Mouse (Mus musculus) liver, adult 2 months (tissue): ENCODE results near the gene Wfikkn1. TPM values are rescaled to one million over a fixed set of nuclear protein-coding genes. Genes with fewer than 3 reads are reported as not detected.

Experiments
- DNase-seq: peaks from one replicate; pipeline ENCODE4 v3.0.0-alpha.2; 2011; ENCODE audit warnings: low read depth, low spot score; ENCODE audit errors: extremely low read depth
- H3K27ac ChIP-seq: fragments of 200-500 bp; replicated peaks from 2 replicates; pipeline ENCODE4 v1.5.1; 2012; ENCODE audit warnings: low read depth, mild to moderate bottlenecking, control low read depth, inconsistent platforms, low read length; ENCODE audit not compliant: insufficient read depth
- H3K27me3 ChIP-seq: fragments of 200-500 bp; 2 replicates; pipeline ENCODE4 v1.6.1; 2012; ENCODE audit warnings: mild to moderate bottlenecking, moderate library complexity, low read length, inconsistent platforms; ENCODE audit not compliant: control insufficient read depth, insufficient read depth
- H3K36me3 ChIP-seq: fragments of 200-500 bp; 2 replicates; pipeline ENCODE4 v1.6.1; 2012; ENCODE audit warnings: low read length, inconsistent platforms; ENCODE audit not compliant: control insufficient read depth, insufficient read depth
- H3K4me1 ChIP-seq: fragments of 200-500 bp; 2 replicates; pipeline ENCODE4 v1.6.1; 2011; ENCODE audit warnings: low read length; ENCODE audit not compliant: control insufficient read depth, insufficient read depth
- H3K4me3 ChIP-seq: fragments of 200-500 bp; 2 replicates; pipeline ENCODE4 v1.5.1; 2011; ENCODE audit warnings: low read depth, mild to moderate bottlenecking, control low read depth, low read length, moderate library complexity; ENCODE audit not compliant: insufficient read depth
- H3K79me2 ChIP-seq: fragments of 200-500 bp; 2 replicates; pipeline ENCODE4 v1.6.1; 2012; ENCODE audit warnings: inconsistent platforms, mild to moderate bottlenecking, low read length, moderate library complexity; ENCODE audit not compliant: control insufficient read depth, insufficient read depth
- H3K9ac ChIP-seq: fragments of 200-500 bp; 2 replicates; pipeline ENCODE4 v1.6.1; 2012; ENCODE audit warnings: low read depth, mild to moderate bottlenecking, control low read depth, inconsistent platforms, low read length
- CTCF ChIP-seq: fragments of 200-500 bp; IDR thresholded peaks from 2 replicates; pipeline ENCODE4 v1.5.1; 2011; ENCODE audit warnings: low read depth, low read length, control low read depth
- POLR2A ChIP-seq: fragments of 200-500 bp; IDR thresholded peaks from 2 replicates; pipeline ENCODE4 v1.6.1; 2011; ENCODE audit warnings: low read length, control low read depth; ENCODE audit not compliant: insufficient read depth; ENCODE audit errors: extremely low read depth
- WGBS: fragments of 180-500 bp; shearing (Covaris S2); methylation state at CpG from one replicate; pipeline ENCODE4 v1.1.7; 2018; 5-methylcytosine and 5-hydroxymethylcytosine counted together
- polyA plus RNA-seq: library from polyadenylated mRNA; depleted of rRNA; stranded (reverse); fragments of >200 nt; gene quantifications from 2 replicates; pipeline ENCODE4 v1.2.3, GENCODE M21; 2012; rRNA removed
- total RNA-seq: library from RNA; depleted of rRNA; stranded (reverse); fragments of >200 nt; gene quantifications from 2 replicates; pipeline ENCODE4 v1.2.3, GENCODE M21; 2014; rRNA removed

The Wfikkn1 gene
- 0.07 and 0.09 TPM in 2 replicates for total RNA-seq
- polyA plus RNA-seq = 0.24 and 0.92 TPM in 2 replicates

DNA sequence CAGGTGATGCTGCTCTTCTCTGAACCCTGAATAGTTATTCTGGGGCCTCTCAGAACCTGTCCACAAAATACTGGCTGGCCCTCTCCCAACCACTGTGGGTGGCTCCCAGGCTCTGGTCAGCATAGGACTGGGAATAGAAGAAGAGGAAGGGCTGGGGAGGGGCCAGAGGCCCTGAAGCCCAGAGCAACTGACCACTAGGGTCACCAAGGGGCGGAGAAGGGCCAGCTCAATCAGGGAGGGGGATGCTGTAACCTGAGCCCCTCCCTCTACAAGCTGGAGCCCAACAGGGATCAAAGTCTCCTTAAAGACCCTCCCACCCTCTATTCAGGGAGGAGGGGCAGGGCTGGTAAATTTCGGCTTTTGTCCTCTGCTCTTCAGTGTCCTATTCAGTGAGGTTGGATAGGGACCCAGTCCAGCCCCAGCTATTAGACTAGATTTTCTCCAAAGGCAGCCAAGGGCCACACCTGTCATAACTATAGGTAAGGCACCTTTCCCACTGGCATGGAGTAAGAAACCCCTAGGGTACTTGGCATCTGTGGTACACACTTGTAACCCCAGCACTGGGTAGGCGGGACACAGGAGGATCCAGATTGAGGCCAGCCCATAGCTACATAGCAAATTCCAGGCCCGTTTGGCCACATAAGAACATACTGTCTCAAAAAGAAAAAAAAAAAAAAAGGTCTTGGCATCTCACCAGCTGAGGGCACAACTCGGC is at the start of gene Wfikkn1:
Wfikkn1 (minus strand) TSS at position 663 of the 715 bp plus-strand sequence.
- DNase-seq = no peak
- peaks cover 4% of the 10 kb centered on the region; the same call in 1 of the 2 replicates for H3K36me3 ChIP-seq

DNA sequence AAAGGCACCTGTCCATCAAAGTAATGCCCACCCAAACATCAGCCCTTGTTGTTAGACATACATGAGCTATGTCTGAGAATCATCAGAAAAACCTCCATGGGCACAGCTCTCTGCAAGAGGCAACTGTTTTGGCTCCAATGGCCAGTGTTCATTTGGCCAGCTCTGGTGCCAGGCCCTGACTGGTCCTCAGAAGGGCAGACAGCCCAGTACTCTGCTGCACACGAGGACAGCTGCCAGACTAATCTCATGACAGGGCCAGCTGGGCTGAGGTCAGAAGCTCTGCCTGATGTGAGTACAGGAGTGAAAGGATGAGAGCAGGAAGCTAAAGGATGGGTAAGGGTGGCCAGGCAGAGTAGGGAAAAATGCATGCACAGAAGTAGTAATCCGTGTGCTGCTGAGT is 44.7 kb upstream of the Wfikkn1 start:
- Histone ChIP-seq H3K4me3 (no peak overlapping the region), H3K79me2 (no peaks in the 10 kb centered on the region), H3K36me3 (peaks cover 11% of the 10 kb centered on the region; the same call in 1 of the 2 replicates), H3K9ac (no peak overlapping the region), H3K27me3 (no peaks in the 10 kb centered on the region), H3K27ac (no peak overlapping the region), H3K4me1 (peaks cover 4% of the 10 kb centered on the region; the same call in 1 of the 2 replicates)
- WGBS = 43% methylated on average over 2 of the region's 2 CpGs
- peak; percentile 90 for DNase-seq
- no peak for TF ChIP-seq CTCF
- no peak for TF ChIP-seq POLR2A

More for the DNA sequence above, at the start of gene Wfikkn1:
- peaks cover 9% of the 10 kb centered on the region; the same call in 1 of the 2 replicates for H3K79me2 ChIP-seq
- TF ChIP-seq CTCF (no peak), POLR2A (no peak)
- H3K4me3 ChIP-seq = no peak within 1 kb of the TSS
- no peak within 1 kb of the TSS for H3K9ac ChIP-seq
- WGBS = 27% methylated on average over 5 of the region's 5 CpGs
- peak within 1 kb of the TSS; percentile 15 for H3K27ac ChIP-seq
- no peaks in the 10 kb centered on the region for H3K27me3 ChIP-seq
- peaks cover 19% of the 10 kb centered on the region for H3K4me1 ChIP-seq

DNA sequence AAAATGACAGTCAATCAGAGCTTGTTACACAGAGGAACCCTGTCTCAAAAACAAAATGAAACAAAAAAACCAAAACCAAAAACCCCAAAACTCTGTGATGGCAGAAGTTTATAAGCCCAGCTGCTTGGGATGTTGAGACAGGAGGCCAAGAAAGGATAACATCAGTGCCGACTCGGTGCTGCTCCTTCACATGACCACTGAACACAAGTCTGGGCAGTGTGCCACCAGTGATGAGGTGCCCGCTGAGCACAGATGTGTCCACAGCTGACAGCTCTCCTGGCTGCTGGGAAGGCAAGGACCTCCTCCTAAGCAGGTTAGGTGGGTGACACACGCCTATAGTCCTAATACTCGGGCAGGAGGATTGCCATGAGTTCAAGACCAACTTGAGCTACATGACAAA is 41.5 kb upstream of the Wfikkn1 start:
- Histone ChIP-seq H3K27me3 (no peaks in the 10 kb centered on the region), H3K9ac (no peak overlapping the region), H3K4me1 (peaks cover 13% of the 10 kb centered on the region), H3K4me3 (no peak overlapping the region), H3K79me2 (peaks cover 20% of the 10 kb centered on the region), H3K36me3 (peaks cover 2% of the 10 kb centered on the region; the same call in 1 of the 2 replicates), H3K27ac (no peak overlapping the region)
- no peak for DNase-seq
- WGBS = 62% methylated on average over 5 of the region's 5 CpGs
- TF ChIP-seq POLR2A = no peak
- no peak for TF ChIP-seq CTCF

DNA sequence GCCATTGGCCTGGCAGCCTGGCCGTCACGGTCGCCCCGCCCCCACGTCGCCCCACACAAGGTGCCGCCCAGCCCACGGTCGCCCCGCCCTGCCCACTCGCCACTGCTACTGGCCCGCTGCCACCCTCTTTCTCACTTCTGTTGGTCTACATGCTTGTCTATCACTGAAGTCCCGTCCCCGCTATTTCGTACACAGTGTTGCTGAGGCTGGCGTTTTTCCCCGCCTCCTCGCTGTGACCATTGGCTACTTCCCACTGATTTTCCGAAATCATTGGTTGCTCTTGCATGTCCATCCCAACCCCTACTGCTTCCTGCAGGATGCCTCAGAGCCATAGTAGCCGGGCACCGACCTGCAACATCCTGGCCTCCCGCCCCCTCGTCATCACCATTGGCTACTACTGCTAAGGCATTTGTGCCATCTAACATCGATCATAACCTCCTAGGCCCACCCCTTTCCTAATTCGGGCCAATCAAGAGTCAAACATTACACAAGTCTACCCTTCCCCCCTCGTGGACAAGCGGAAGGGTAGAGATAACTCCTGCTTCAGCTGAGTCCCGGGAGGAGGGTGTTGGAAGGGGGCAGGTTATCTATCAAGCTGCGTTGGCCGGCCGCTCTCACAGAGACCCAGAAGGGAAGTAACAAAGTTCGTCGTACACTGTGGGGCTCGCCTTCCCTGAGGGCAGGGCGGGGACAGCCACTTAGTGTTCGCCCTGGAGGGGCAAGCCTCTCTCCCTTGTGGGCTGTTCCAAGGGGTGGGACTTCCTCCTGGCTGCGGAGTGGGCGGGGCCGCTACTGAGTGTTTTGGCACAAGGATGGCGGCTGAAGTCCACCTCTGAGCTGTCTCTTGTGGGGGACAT is 39.4 kb upstream of the Wfikkn1 start:
- Histone ChIP-seq H3K36me3 (no peaks in the 10 kb centered on the region), H3K79me2 (peaks cover 25% of the 10 kb centered on the region), H3K27me3 (no peaks in the 10 kb centered on the region), H3K4me3 (peak overlapping the region; percentile 72), H3K9ac (peak overlapping the region; percentile 66), H3K27ac (peak overlapping the region; percentile 89), H3K4me1 (peaks cover 13% of the 10 kb centered on the region)
- under 1% methylated on average over 39 of the region's 40 CpGs for WGBS
- no peak for TF ChIP-seq CTCF
- peak; percentile 55; the same call in 1 of the 2 replicates for TF ChIP-seq POLR2A
- peak; percentile 100 for DNase-seq

DNA sequence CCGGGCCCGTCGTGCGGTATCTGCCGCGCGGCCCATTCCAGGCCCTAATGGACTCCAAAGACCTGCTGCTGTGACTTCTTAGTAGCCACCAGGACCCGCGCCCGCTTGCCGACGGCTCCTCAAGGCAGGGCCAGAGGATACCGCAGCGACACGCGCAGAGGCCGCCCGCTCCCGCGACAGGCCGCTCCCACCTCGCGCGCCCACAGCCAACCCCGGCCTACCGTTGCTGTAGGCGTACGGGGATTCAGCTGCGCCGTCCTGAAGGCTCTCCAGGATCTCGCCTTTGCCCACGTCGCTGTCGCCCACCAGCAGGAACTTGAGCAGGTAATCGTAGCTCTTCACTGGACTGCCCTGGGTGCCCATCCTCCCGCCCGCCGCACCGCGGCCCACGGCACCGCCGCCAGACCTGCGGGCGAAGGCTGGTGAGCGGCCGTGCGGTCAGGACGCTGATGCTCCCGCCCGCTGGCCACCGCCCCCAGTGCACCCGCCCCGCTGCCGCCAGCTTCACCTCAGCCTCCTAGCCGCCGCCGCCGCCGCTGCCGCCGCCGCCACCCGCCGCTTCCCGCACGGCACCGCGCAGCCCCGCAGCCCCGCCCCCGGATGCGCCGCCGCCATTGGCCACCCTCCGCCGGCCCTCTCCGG is 38.6 kb upstream of the Wfikkn1 start, which contains the start of gene Rab40c:
Rab40c (minus strand) TSS at position 584 of the 642 bp plus-strand sequence.
- H3K27ac ChIP-seq = peak within 1 kb of the TSS; percentile 89
- H3K4me1 ChIP-seq = peaks cover 17% of the 10 kb centered on the region
- no peaks in the 10 kb centered on the region for H3K27me3 ChIP-seq
- peaks cover 25% of the 10 kb centered on the region for H3K79me2 ChIP-seq
- DNase-seq = peak; percentile 24
- TF ChIP-seq CTCF = no peak
- 0 out of 2 replicates have a peak, but pooled peaks have one; percentile 14 for TF ChIP-seq POLR2A
- H3K4me3 ChIP-seq = peak within 1 kb of the TSS; percentile 98
- under 1% methylated on average over 77 of the region's 78 CpGs for WGBS
- peak within 1 kb of the TSS; percentile 85 for H3K9ac ChIP-seq
- H3K36me3 ChIP-seq = no peaks in the 10 kb centered on the region
